ENCODE assay signal across 19 mouse cellular contexts in genomic region chr12:85589870-85590382, GRCm38 (mm10). TPM values are rescaled to one million over a fixed set of nuclear protein-coding genes. Genes with fewer than 3 reads are reported as not detected.
A peak's percentile ranks its signal among the peaks of the same experiment; 100 is the strongest.
DNase-seq lines count a peak whose midpoint lies in the region; ATAC-seq lines count a peak whose summit lies in the region.
"Had no signal": no experiment of that assay in that cellular context is flagged by ENCODE, and none has a peak within 500 bp of the region (broad histone marks: within the 10 kb centered on the region; RNA-seq: fewer than 3 reads in every experiment).

No protein-coding gene starts in this region.

- H3K4me3 ChIP-seq in intestine, embryonic 14.5 days (ENCODE audit: low read depth, low read length) = no peak overlapping the region
- no peak overlapping the region for H3K4me3 ChIP-seq in intestine, embryonic 16.5 days (ENCODE audit: low read length)
- H3K4me3 ChIP-seq in embryonic facial prominence, embryonic 11.5 days (ENCODE audit: low read depth, low read length) = no peak overlapping the region
- H3K4me3 ChIP-seq in stomach, embryonic 15.5 days (replicated peaks) = no peak overlapping the region
- H3K4me3 ChIP-seq in forebrain, embryonic 12.5 days (replicated peaks) = no peak overlapping the region
- no peak overlapping the region for H3K4me3 ChIP-seq in midbrain, embryonic 13.5 days (replicated peaks)
- H3K4me3 ChIP-seq: hindbrain, embryonic 10.5 days; liver, embryonic 12.5 days had no signal

- no peaks in the 10 kb centered on the region for H3K9me3 ChIP-seq in intestine, embryonic 14.5 days (ENCODE audit: control insufficient read depth, low read length)
- H3K9me3 ChIP-seq in intestine, embryonic 16.5 days (ENCODE audit: control insufficient read depth, low read length) = no peaks in the 10 kb centered on the region
- H3K9me3 ChIP-seq in embryonic facial prominence, embryonic 11.5 days (replicated peaks; ENCODE audit: control insufficient read depth, low read length) = no peaks in the 10 kb centered on the region
- H3K9me3 ChIP-seq in stomach, embryonic 15.5 days = no peaks in the 10 kb centered on the region
- H3K9me3 ChIP-seq in forebrain, embryonic 12.5 days = no peaks in the 10 kb centered on the region
- no peaks in the 10 kb centered on the region for H3K9me3 ChIP-seq in midbrain, embryonic 13.5 days
- H3K9me3 ChIP-seq: hindbrain, embryonic 10.5 days; liver, embryonic 12.5 days had no signal

- DNase-seq in embryo, embryonic 11 days = peak; percentile 40
- no peak for DNase-seq in embryo, embryonic 10.5 days (ENCODE audit: low spot score)
- DNase-seq in intestine, embryonic 14.5 days (ENCODE audit: low spot score) = no peak
- peak; percentile 20 for DNase-seq in embryonic facial prominence, embryonic 11.5 days (ENCODE audit: low spot score)
- DNase-seq: adrenal gland, postnatal 10 days; cerebellum, adult 11-12 months; cerebellum, postnatal 14 days; gastrocnemius, postnatal 10 days; heart, adult 11 months; kidney, postnatal 10 days; layer of hippocampus, postnatal 36 days; lung, embryonic 14.5 days; lung, postnatal 4 days had no signal

- 30% methylated on average over 5 of the region's 5 CpGs for WGBS in intestine, embryonic 14.5 days
- 40% methylated on average over 5 of the region's 5 CpGs for WGBS in intestine, embryonic 16.5 days
- WGBS in embryonic facial prominence, embryonic 11.5 days = 48% methylated on average over 5 of the region's 5 CpGs
- WGBS in stomach, embryonic 15.5 days = 39% methylated on average over 5 of the region's 5 CpGs
- WGBS in forebrain, embryonic 12.5 days = 77% methylated on average over 5 of the region's 5 CpGs
- WGBS in midbrain, embryonic 13.5 days = 75% methylated on average over 5 of the region's 5 CpGs

- H3K9ac ChIP-seq in intestine, embryonic 14.5 days (ENCODE audit: low read length) = no peak overlapping the region
- no peak overlapping the region for H3K9ac ChIP-seq in intestine, embryonic 16.5 days (ENCODE audit: low read depth, low read length)
- no peak overlapping the region for H3K9ac ChIP-seq in embryonic facial prominence, embryonic 11.5 days (replicated peaks; ENCODE audit: low read length)
- H3K9ac ChIP-seq in stomach, embryonic 15.5 days = no peak overlapping the region
- H3K9ac ChIP-seq in forebrain, embryonic 12.5 days = no peak overlapping the region
- H3K9ac ChIP-seq in midbrain, embryonic 13.5 days (replicated peaks) = no peak overlapping the region
- H3K9ac ChIP-seq: liver, embryonic 12.5 days; lung, embryonic 14.5 days had no signal

- H3K27ac ChIP-seq in intestine, embryonic 14.5 days (ENCODE audit: low read depth) = peak overlapping the region; percentile 38
- no peak overlapping the region for H3K27ac ChIP-seq in intestine, embryonic 16.5 days (ENCODE audit: low read length)
- H3K27ac ChIP-seq in embryonic facial prominence, embryonic 11.5 days (replicated peaks; ENCODE audit: low read depth, low read length) = no peak overlapping the region
- H3K27ac ChIP-seq in stomach, embryonic 15.5 days = 0 out of 2 replicates have a peak overlapping the region, but pooled peaks have one; percentile 21
- no peak overlapping the region for H3K27ac ChIP-seq in forebrain, embryonic 12.5 days
- H3K27ac ChIP-seq in midbrain, embryonic 13.5 days = no peak overlapping the region
- H3K27ac ChIP-seq: hindbrain, embryonic 10.5 days; liver, embryonic 12.5 days had no signal

- ATAC-seq in intestine, embryonic 14.5 days (replicated peaks; ENCODE audit: low FRiP score, low TSS enrichment, low read depth) = no peak
- no peak for ATAC-seq in intestine, embryonic 16.5 days
- no peak for ATAC-seq in embryonic facial prominence, embryonic 11.5 days (replicated peaks; ENCODE audit: insufficient number of reproducible peaks, low FRiP score, low TSS enrichment, low read depth)
- ATAC-seq in stomach, embryonic 15.5 days (ENCODE audit: insufficient read depth, low FRiP score, low read depth) = no peak
- no peak for ATAC-seq in forebrain, embryonic 12.5 days (ENCODE audit: low FRiP score)
- no peak for ATAC-seq in midbrain, embryonic 13.5 days
- ATAC-seq: liver, embryonic 12.5 days had no signal

- no peak overlapping the region for H3K4me2 ChIP-seq in intestine, embryonic 14.5 days (ENCODE audit: low read length)
- H3K4me2 ChIP-seq in intestine, embryonic 16.5 days (ENCODE audit: low read depth, low read length) = no peak overlapping the region
- no peak overlapping the region for H3K4me2 ChIP-seq in embryonic facial prominence, embryonic 11.5 days (ENCODE audit: low read depth, low read length)
- no peak overlapping the region for H3K4me2 ChIP-seq in stomach, embryonic 15.5 days
- no peak overlapping the region for H3K4me2 ChIP-seq in forebrain, embryonic 12.5 days
- H3K4me2 ChIP-seq in midbrain, embryonic 13.5 days (replicated peaks) = no peak overlapping the region
- H3K4me2 ChIP-seq: liver, embryonic 12.5 days; lung, embryonic 14.5 days had no signal

- H3K4me1 ChIP-seq in intestine, embryonic 14.5 days (replicated peaks; ENCODE audit: control insufficient read depth, insufficient read depth, low read length) = peaks cover 8% of the 10 kb centered on the region; the same call in 1 of the 2 replicates
- no peaks in the 10 kb centered on the region for H3K4me1 ChIP-seq in intestine, embryonic 16.5 days (ENCODE audit: control insufficient read depth, insufficient read depth, low read length)
- no peaks in the 10 kb centered on the region for H3K4me1 ChIP-seq in embryonic facial prominence, embryonic 11.5 days (ENCODE audit: control insufficient read depth, insufficient read depth, low read length)
- H3K4me1 ChIP-seq in stomach, embryonic 15.5 days = peaks cover 4% of the 10 kb centered on the region; the same call in 1 of the 2 replicates
- peaks cover 4% of the 10 kb centered on the region; the same call in 1 of the 2 replicates for H3K4me1 ChIP-seq in forebrain, embryonic 12.5 days
- H3K4me1 ChIP-seq in midbrain, embryonic 13.5 days (replicated peaks) = no peaks in the 10 kb centered on the region

- no peaks in the 10 kb centered on the region for H3K36me3 ChIP-seq in intestine, embryonic 14.5 days (ENCODE audit: control insufficient read depth, insufficient read depth, low read length)
- no peaks in the 10 kb centered on the region for H3K36me3 ChIP-seq in intestine, embryonic 16.5 days (ENCODE audit: control insufficient read depth, insufficient read depth, low read length)
- H3K36me3 ChIP-seq in embryonic facial prominence, embryonic 11.5 days (replicated peaks; ENCODE audit: control insufficient read depth, insufficient read depth, low read depth, low read length) = no peaks in the 10 kb centered on the region
- no peaks in the 10 kb centered on the region for H3K36me3 ChIP-seq in stomach, embryonic 15.5 days
- no peaks in the 10 kb centered on the region for H3K36me3 ChIP-seq in forebrain, embryonic 12.5 days (replicated peaks)
- no peaks in the 10 kb centered on the region for H3K36me3 ChIP-seq in midbrain, embryonic 13.5 days
- H3K36me3 ChIP-seq: hindbrain, embryonic 10.5 days; liver, embryonic 12.5 days had no signal

- no peaks in the 10 kb centered on the region for H3K27me3 ChIP-seq in intestine, embryonic 14.5 days (replicated peaks; ENCODE audit: control insufficient read depth, insufficient read depth, low read length)
- no peaks in the 10 kb centered on the region for H3K27me3 ChIP-seq in intestine, embryonic 16.5 days (replicated peaks; ENCODE audit: control insufficient read depth, insufficient read depth, low read length)
- no peaks in the 10 kb centered on the region for H3K27me3 ChIP-seq in embryonic facial prominence, embryonic 11.5 days (ENCODE audit: control insufficient read depth, insufficient read depth, low read length)
- H3K27me3 ChIP-seq in stomach, embryonic 15.5 days (replicated peaks) = no peaks in the 10 kb centered on the region
- 0 out of 2 replicates have a peak, but pooled peaks cover 5% of the 10 kb centered on the region for H3K27me3 ChIP-seq in forebrain, embryonic 12.5 days
- no peaks in the 10 kb centered on the region for H3K27me3 ChIP-seq in midbrain, embryonic 13.5 days

RNA-seq across cellular contexts. Expression of gene Jdp2, which starts 8.9 kb away (rescaled TPM):
- 1.0 and 1.2 TPM in 2 replicates for polyA plus RNA-seq in intestine, embryonic 14.5 days (2014; fragmentation: Nextera tagmentation; extraction: Ambion mirVana)
- 0.26 and 0.27 TPM in 2 replicates for polyA plus RNA-seq in intestine, embryonic 16.5 days (2015; fragmentation: Nextera tagmentation; extraction: Ambion mirVana)
- polyA plus RNA-seq in embryonic facial prominence, embryonic 11.5 days (2014; fragmentation: Nextera tagmentation; extraction: Ambion mirVana) = 0.27 and 0.49 TPM in 2 replicates
- 0.81 and 0.89 TPM in 2 replicates for polyA plus RNA-seq in stomach, embryonic 15.5 days (2015; fragmentation: Nextera tagmentation; extraction: Ambion mirVana)
- 0.47 and 0.56 TPM in 2 replicates for polyA plus RNA-seq in forebrain, embryonic 12.5 days (2016; fragmentation: Nextera tagmentation; extraction: Ambion mirVana)
- 0.24 and 0.34 TPM in 2 replicates for polyA plus RNA-seq in midbrain, embryonic 13.5 days (2015; fragmentation: Nextera tagmentation; extraction: Ambion mirVana)

Comparison
In these comparisons a context has a peak if more than half of its experiments do, and no peak if none do; other contexts are left out.
1. DNase-seq: peak in embryo, embryonic 11 days (single experiment) and embryonic facial prominence, embryonic 11.5 days (single experiment); none in embryo, embryonic 10.5 days (single experiment) and intestine, embryonic 14.5 days (single experiment).
2. H3K27ac ChIP-seq: peak in intestine, embryonic 14.5 days (single experiment) and stomach, embryonic 15.5 days (single experiment); none in intestine, embryonic 16.5 days (single experiment), embryonic facial prominence, embryonic 11.5 days (single experiment), forebrain, embryonic 12.5 days (single experiment) and midbrain, embryonic 13.5 days (single experiment).